Mouse (Mus musculus) hindbrain, embryonic 16.5 days (tissue): Measurements from ENCODE around the gene Il12b. TPM values are rescaled to one million over a fixed set of nuclear protein-coding genes. Genes with fewer than 3 reads are reported as not detected.

ENCODE experiments used
- ATAC-seq: fragments of 200-750 bp; cut with Nextera tagmentation; 2 replicates; pipeline ENCODE4 v1.8.0; 2017; ENCODE audit warnings: moderate TSS enrichment, moderate library complexity
- H3K27ac ChIP-seq: fragments of 300-500 bp; sonication (generic); 2 replicates; pipeline ENCODE4 v1.5.1; 2014; ENCODE audit warnings: low read depth, mild to moderate bottlenecking, control low read depth, low read length, moderate library complexity
- H3K27me3 ChIP-seq: fragments of 300-500 bp; sonication (generic); replicated peaks from 2 replicates; pipeline ENCODE4 v1.6.1; 2014; ENCODE audit warnings: low read length; ENCODE audit not compliant: control insufficient read depth, insufficient read depth
- H3K36me3 ChIP-seq: fragments of 300-500 bp; sonication (generic); 2 replicates; pipeline ENCODE4 v1.6.1; 2014; ENCODE audit warnings: mild to moderate bottlenecking, low read length, moderate library complexity, mixed read lengths; ENCODE audit not compliant: control insufficient read depth, insufficient read depth
- H3K4me1 ChIP-seq: fragments of 300-500 bp; sonication (generic); 2 replicates; pipeline ENCODE4 v1.6.1; 2014; ENCODE audit warnings: low read depth, low read length; ENCODE audit not compliant: control insufficient read depth, insufficient read depth
- H3K4me2 ChIP-seq: fragments of 300-500 bp; sonication (generic); 2 replicates; pipeline ENCODE4 v1.6.1; 2014; ENCODE audit warnings: mild to moderate bottlenecking, low read length, control low read depth, moderate library complexity
- H3K4me3 ChIP-seq: fragments of 300-500 bp; sonication (generic); 2 replicates; pipeline ENCODE4 v1.5.1; 2014; ENCODE audit warnings: mild to moderate bottlenecking, low read length, control low read depth, moderate library complexity
- H3K9ac ChIP-seq: fragments of 300-500 bp; sonication (generic); 2 replicates; pipeline ENCODE4 v1.6.1; 2014; ENCODE audit warnings: low read depth, mild to moderate bottlenecking, control low read depth, low read length, moderate library complexity
- H3K9me3 ChIP-seq: fragments of 300-500 bp; sonication (generic); 2 replicates; pipeline ENCODE4 v1.6.1; 2014; ENCODE audit warnings: mild to moderate bottlenecking, low read length, moderate library complexity; ENCODE audit not compliant: control insufficient read depth
- WGBS: fragments of 180-500 bp; shearing (Covaris S2); extraction: QIAGEN DNeasy Blood & Tissue Kit; methylation state at CpG from one replicate; pipeline ENCODE4 v1.1.7; 2014; 5-methylcytosine and 5-hydroxymethylcytosine counted together
- polyA plus RNA-seq: library from polyadenylated mRNA; unstranded; fragments of >200 nt; fragmentation: Nextera tagmentation; extraction: Ambion mirVana; gene quantifications from 2 replicates; pipeline ENCODE4 v1.2.1, GENCODE M21; 2015

The Il12b gene
- polyA plus RNA-seq, 1 experiment from 2014 or later, result not detected

DNA sequence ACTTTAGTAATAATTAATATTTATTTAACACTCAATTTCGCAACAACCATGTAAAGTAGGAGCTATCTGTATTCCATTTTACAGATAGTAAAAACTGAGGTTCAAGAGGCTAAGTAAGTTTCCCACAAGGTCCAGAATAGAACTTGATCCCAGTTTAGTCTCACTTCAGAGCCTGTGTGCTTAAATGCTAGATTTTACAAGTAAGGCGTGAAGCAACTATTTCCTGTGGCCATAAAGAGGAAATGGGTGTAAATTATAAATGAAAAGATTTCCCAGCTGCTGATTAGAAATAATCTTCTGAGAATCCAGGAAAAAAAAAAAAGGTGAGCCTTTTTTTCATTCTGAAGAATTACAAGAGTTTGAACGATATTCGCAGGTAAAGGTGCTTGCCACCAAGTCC lies 5.2 kb downstream of the Il12b start:
- H3K27ac ChIP-seq, result no peak overlapping the region
- WGBS, result 95% methylated on average over 4 of the region's 4 CpGs
- H3K4me3 ChIP-seq, result no peak overlapping the region
- H3K4me2 ChIP-seq, result no peak overlapping the region
- no peaks in the 10 kb centered on the region for H3K9me3 ChIP-seq
- H3K36me3 ChIP-seq, result no peaks in the 10 kb centered on the region
- H3K27me3 ChIP-seq, result no peaks in the 10 kb centered on the region
- ATAC-seq, result no peak
- H3K9ac ChIP-seq, result no peak overlapping the region
- no peaks in the 10 kb centered on the region; the same call in none of the 2 replicates for H3K4me1 ChIP-seq

DNA sequence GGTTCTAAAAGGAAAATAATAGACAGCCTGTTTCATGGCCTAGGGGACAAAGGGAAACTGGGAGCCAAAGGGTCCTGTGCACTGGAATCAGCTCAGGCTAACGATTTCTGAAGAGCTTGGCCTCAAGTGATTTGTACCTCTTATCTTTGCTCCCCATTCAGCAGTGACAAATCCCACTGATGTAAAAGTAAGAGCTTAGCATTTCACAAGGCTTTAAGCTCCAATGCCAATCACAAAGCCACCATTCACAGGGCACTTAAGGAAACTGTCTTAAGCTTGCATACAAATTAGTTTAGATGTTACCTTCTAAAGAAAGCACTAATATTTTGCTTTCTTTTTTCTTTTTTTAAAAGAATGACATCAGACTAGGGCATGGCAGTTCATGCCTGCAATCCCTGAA lies 6.1 kb downstream of the Il12b start:
- Histone ChIP-seq H3K4me1 (no peaks in the 10 kb centered on the region; the same call in none of the 2 replicates), H3K9me3 (no peaks in the 10 kb centered on the region), H3K36me3 (no peaks in the 10 kb centered on the region), H3K9ac (no peak overlapping the region), H3K27ac (no peak overlapping the region), H3K4me3 (no peak overlapping the region), H3K4me2 (no peak overlapping the region), H3K27me3 (no peaks in the 10 kb centered on the region)
- no peak for ATAC-seq
- 18% methylated on average over 1 of the region's 1 CpGs for WGBS

- Histone ChIP-seq H3K4me2 (no peak overlapping the region), H3K4me1 (no peaks in the 10 kb centered on the region; the same call in none of the 2 replicates), H3K9ac (no peak overlapping the region), H3K27ac (no peak overlapping the region), H3K27me3 (no peaks in the 10 kb centered on the region), H3K4me3 (no peak overlapping the region), H3K9me3 (no peaks in the 10 kb centered on the region), H3K36me3 (no peaks in the 10 kb centered on the region)
- 84% methylated on average over 5 of the region's 5 CpGs for WGBS
- no peak for ATAC-seq
Measured at GRCm38 (mm10) chr11:44406457-44406856, 6.6 kb downstream of the Il12b start.

GRCm38 (mm10) chr11:44408626-44409025 lies 8.8 kb downstream of the Il12b start:
- H3K9me3 ChIP-seq, result no peaks in the 10 kb centered on the region
- no peaks in the 10 kb centered on the region for H3K27me3 ChIP-seq
- H3K9ac ChIP-seq, result no peak overlapping the region
- no peak overlapping the region for H3K27ac ChIP-seq
- no peak overlapping the region for H3K4me2 ChIP-seq
- H3K36me3 ChIP-seq, result no peaks in the 10 kb centered on the region
- ATAC-seq, result no peak
- H3K4me3 ChIP-seq, result no peak overlapping the region
- WGBS, result 20% methylated on average over 5 of the region's 5 CpGs
- H3K4me1 ChIP-seq, result no peaks in the 10 kb centered on the region; the same call in none of the 2 replicates

- WGBS, result 83% methylated on average over 3 of the region's 3 CpGs
- Histone ChIP-seq H3K9ac (no peak overlapping the region), H3K9me3 (no peaks in the 10 kb centered on the region), H3K27me3 (no peaks in the 10 kb centered on the region), H3K36me3 (no peaks in the 10 kb centered on the region), H3K27ac (no peak overlapping the region), H3K4me1 (no peaks in the 10 kb centered on the region; the same call in none of the 2 replicates), H3K4me3 (no peak overlapping the region), H3K4me2 (no peak overlapping the region)
- no peak for ATAC-seq
Measured at GRCm38 (mm10) chr11:44410413-44410812, 10.6 kb downstream of the Il12b start.

- Histone ChIP-seq H3K9ac (no peak overlapping the region), H3K4me3 (no peak overlapping the region), H3K27me3 (no peaks in the 10 kb centered on the region), H3K36me3 (no peaks in the 10 kb centered on the region), H3K9me3 (no peaks in the 10 kb centered on the region), H3K4me2 (no peak overlapping the region), H3K27ac (no peak overlapping the region), H3K4me1 (no peaks in the 10 kb centered on the region; the same call in 1 of the 2 replicates)
- WGBS, result 88% methylated on average over 8 of the region's 8 CpGs
- ATAC-seq, result no peak
Measured at GRCm38 (mm10) chr11:44412276-44412675, 12.4 kb downstream of the Il12b start.

DNA sequence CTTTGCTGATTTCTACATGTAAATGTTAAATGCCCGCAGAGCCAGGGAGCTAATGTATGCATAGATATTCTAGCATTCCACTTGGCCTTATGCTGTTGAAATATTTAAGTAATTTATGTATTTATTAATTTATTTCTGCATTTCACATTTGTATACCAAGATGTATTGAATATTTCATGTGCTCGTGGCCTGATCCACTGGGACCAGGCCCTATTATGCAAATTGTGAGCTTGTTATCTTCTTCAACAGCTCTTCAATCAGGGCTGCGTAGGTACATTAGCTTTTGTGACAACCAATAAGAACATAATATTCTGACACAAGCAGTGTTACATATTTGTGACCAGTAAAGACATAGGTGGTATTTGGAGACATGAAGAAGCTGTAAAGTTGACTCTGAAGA lies 13.5 kb downstream of the Il12b start:
- no peaks in the 10 kb centered on the region for H3K27me3 ChIP-seq
- H3K27ac ChIP-seq, result no peak overlapping the region
- no peaks in the 10 kb centered on the region; the same call in 1 of the 2 replicates for H3K4me1 ChIP-seq
- no peak overlapping the region for H3K4me3 ChIP-seq
- no peaks in the 10 kb centered on the region for H3K36me3 ChIP-seq
- ATAC-seq, result no peak
- H3K4me2 ChIP-seq, result no peak overlapping the region
- no peak overlapping the region for H3K9ac ChIP-seq
- 71% methylated on average over 3 of the region's 3 CpGs for WGBS
- no peaks in the 10 kb centered on the region for H3K9me3 ChIP-seq

DNA sequence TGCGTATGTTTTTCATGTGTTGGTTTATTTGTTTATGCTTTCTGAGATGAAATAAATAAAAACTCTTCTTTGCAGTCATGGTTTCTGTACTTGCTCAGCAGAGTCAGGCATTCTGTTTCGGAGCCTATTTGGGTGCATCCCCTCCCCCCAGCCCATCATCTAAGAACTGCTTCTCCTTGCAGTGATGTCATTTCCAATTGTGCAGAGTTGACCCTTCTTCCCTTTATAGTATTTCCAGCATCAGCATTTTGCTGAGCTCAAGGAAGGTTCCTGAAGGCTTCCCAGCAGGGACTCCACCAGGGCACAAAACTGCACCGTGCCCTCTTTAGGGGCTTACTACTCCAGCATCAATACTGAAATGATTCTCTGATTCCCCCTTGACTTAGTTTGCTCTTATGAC lies 14.7 kb downstream of the Il12b start:
- no peak overlapping the region for H3K27ac ChIP-seq
- WGBS, result 83% methylated on average over 3 of the region's 3 CpGs
- no peaks in the 10 kb centered on the region for H3K9me3 ChIP-seq
- H3K36me3 ChIP-seq, result no peaks in the 10 kb centered on the region
- H3K4me3 ChIP-seq, result no peak overlapping the region
- no peaks in the 10 kb centered on the region for H3K27me3 ChIP-seq
- H3K9ac ChIP-seq, result no peak overlapping the region
- H3K4me1 ChIP-seq, result no peaks in the 10 kb centered on the region
- H3K4me2 ChIP-seq, result no peak overlapping the region
- ATAC-seq, result no peak

DNA sequence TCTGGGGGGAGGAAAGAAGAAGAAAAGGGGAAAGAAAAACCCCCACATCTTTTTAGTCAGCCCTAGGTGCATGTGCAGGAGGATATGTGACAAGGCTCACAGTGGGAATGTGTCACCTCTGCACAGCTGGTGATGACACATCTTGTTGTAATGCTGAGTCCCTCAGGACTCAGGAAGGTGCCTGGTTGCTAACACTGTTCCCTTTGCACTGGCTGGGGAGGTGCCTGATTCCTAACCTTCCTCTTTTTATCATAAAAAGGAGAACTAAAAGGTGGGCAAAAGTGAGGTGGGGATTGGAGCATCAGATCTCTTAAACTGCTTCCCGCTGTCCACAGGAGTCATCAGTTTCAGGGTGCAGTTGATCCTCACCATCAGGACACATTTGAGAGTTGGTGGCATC lies 17.5 kb downstream of the Il12b start:
- Histone ChIP-seq H3K36me3 (no peaks in the 10 kb centered on the region), H3K4me2 (no peak overlapping the region), H3K4me3 (no peak overlapping the region), H3K27ac (no peak overlapping the region), H3K9me3 (no peaks in the 10 kb centered on the region), H3K9ac (no peak overlapping the region), H3K27me3 (no peaks in the 10 kb centered on the region), H3K4me1 (no peaks in the 10 kb centered on the region)
- ATAC-seq, result no peak
- WGBS, result 80% methylated on average over 1 of the region's 1 CpGs
